Mouse (Mus musculus) neural tube, embryonic 14.5 days (tissue): Measurements from ENCODE around the gene Zfp385a. TPM values are rescaled to one million over a fixed set of nuclear protein-coding genes. Genes with fewer than 3 reads are reported as not detected.
A peak's percentile ranks its signal among the peaks of the same experiment; 100 is the strongest.

ENCODE experiments used
- ATAC-seq: fragments of 200-750 bp; cut with Nextera tagmentation; 2 replicates; pipeline ENCODE4 v1.8.0; 2017; ENCODE audit warnings: low read depth, mild to moderate bottlenecking, moderate TSS enrichment, moderate library complexity
- H3K27ac ChIP-seq: fragments of 300-500 bp; sonication (generic); 2 replicates; pipeline ENCODE4 v1.5.1; 2014; ENCODE audit warnings: low read depth, mild to moderate bottlenecking, control low read depth, low read length, moderate library complexity, mixed read lengths
- H3K27me3 ChIP-seq: fragments of 300-500 bp; sonication (generic); 2 replicates; pipeline ENCODE4 v1.6.1; 2014; ENCODE audit warnings: low read length; ENCODE audit not compliant: control insufficient read depth, insufficient read depth
- H3K36me3 ChIP-seq: fragments of 300-500 bp; sonication (generic); 2 replicates; pipeline ENCODE4 v1.6.1; 2014; ENCODE audit warnings: low read length, mixed read lengths; ENCODE audit not compliant: control insufficient read depth, insufficient read depth
- H3K4me1 ChIP-seq: fragments of 300-500 bp; sonication (generic); 2 replicates; pipeline ENCODE4 v1.6.1; 2014; ENCODE audit warnings: low read length; ENCODE audit not compliant: control insufficient read depth, insufficient read depth
- H3K4me2 ChIP-seq: fragments of 300-500 bp; sonication (generic); 2 replicates; pipeline ENCODE4 v1.6.1; 2014; ENCODE audit warnings: mild to moderate bottlenecking, low read depth, low read length, control low read depth
- H3K4me3 ChIP-seq: fragments of 300-500 bp; sonication (generic); 2 replicates; pipeline ENCODE4 v1.5.1; 2014; ENCODE audit warnings: low read depth, low read length, control low read depth, mixed read lengths
- H3K9ac ChIP-seq: fragments of 300-500 bp; sonication (generic); replicated peaks from 2 replicates; pipeline ENCODE4 v1.6.1; 2014; ENCODE audit warnings: low read depth, mild to moderate bottlenecking, control low read depth, low read length, mixed read lengths
- H3K9me3 ChIP-seq: fragments of 300-500 bp; sonication (generic); 2 replicates; pipeline ENCODE4 v1.6.1; 2016; ENCODE audit warnings: low read length; ENCODE audit not compliant: control insufficient read depth
- WGBS: fragments of 180-500 bp; shearing (Covaris S2); extraction: QIAGEN DNeasy Blood & Tissue Kit; methylation state at CpG from one replicate; pipeline ENCODE4 v1.1.7; 2014; 5-methylcytosine and 5-hydroxymethylcytosine counted together
- polyA plus RNA-seq: library from polyadenylated mRNA; unstranded; fragments of >200 nt; fragmentation: Nextera tagmentation; extraction: Ambion mirVana; gene quantifications from 2 replicates; pipeline ENCODE4 v1.2.1, GENCODE M21; 2014

Zfp385a gene
- polyA plus RNA-seq, 1 experiment from 2014 or later: 20.7 TPM

DNA sequence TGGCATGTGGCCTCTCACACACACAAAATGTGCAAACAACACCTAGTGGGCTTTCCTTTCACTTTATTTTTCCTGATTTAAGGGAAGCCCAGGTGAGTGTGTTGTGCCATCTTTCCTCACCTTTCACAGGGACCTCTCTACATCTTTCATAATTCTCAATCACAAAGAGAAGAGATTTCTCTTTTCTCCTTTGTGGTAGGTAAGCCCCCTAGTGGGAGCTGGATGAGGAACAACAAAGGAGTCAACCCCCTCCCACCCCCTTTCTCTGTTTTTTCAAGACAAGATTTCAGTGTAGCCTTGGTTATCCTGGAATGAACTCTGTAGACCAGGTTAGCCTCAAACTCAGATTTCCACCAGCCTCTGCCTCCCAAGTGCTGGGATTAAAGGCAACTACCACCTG, 3.7 kb upstream of the Zfp385a start:
- no peak overlapping the region for H3K4me2 ChIP-seq
- H3K27me3 ChIP-seq: peaks cover 5% of the 10 kb centered on the region
- no peak overlapping the region for H3K4me3 ChIP-seq
- no peak overlapping the region for H3K9ac ChIP-seq
- H3K36me3 ChIP-seq: no peaks in the 10 kb centered on the region
- no peaks in the 10 kb centered on the region for H3K9me3 ChIP-seq
- H3K27ac ChIP-seq: no peak overlapping the region
- peaks cover 7% of the 10 kb centered on the region; the same call in 1 of the 2 replicates for H3K4me1 ChIP-seq
- no peak for ATAC-seq

DNA sequence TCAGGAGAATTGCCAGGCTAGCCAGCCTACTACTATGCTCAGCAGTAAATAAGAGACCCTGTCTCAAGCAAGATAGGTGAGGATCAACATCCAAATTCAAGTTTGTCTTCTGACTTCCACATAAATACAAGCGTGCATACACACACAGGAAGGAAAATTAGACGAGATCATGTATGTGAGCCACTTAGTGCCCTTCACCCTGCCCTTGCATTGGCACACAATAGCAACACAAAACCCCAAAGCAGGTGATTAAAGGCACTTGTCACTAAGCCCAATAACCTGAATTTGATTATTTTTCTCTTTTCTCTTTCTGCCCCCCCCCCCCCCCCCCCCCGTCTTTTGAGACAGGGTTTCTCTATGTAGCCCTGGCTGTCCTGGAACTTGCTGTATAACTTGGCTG, 3.1 kb upstream of the Zfp385a start:
- Histone ChIP-seq H3K4me3 (no peak overlapping the region), H3K9ac (no peak overlapping the region), H3K36me3 (no peaks in the 10 kb centered on the region), H3K4me2 (no peak overlapping the region), H3K4me1 (peaks cover 7% of the 10 kb centered on the region; the same call in 1 of the 2 replicates), H3K27ac (no peak overlapping the region), H3K9me3 (no peaks in the 10 kb centered on the region), H3K27me3 (peaks cover 5% of the 10 kb centered on the region)
- WGBS: 84% methylated on average over 2 of the region's 3 CpGs
- ATAC-seq: no peak

- Histone ChIP-seq H3K4me1 (peaks cover 7% of the 10 kb centered on the region; the same call in 1 of the 2 replicates), H3K27ac (no peak overlapping the region), H3K4me3 (no peak overlapping the region), H3K4me2 (no peak overlapping the region), H3K9me3 (no peaks in the 10 kb centered on the region), H3K27me3 (peaks cover 5% of the 10 kb centered on the region), H3K36me3 (no peaks in the 10 kb centered on the region), H3K9ac (no peak overlapping the region)
- ATAC-seq: no peak
- 13% methylated on average over 4 of the region's 4 CpGs for WGBS
Measured at GRCm38 (mm10) chr15:103342415-103342814, 2.5 kb upstream of the Zfp385a start.

DNA sequence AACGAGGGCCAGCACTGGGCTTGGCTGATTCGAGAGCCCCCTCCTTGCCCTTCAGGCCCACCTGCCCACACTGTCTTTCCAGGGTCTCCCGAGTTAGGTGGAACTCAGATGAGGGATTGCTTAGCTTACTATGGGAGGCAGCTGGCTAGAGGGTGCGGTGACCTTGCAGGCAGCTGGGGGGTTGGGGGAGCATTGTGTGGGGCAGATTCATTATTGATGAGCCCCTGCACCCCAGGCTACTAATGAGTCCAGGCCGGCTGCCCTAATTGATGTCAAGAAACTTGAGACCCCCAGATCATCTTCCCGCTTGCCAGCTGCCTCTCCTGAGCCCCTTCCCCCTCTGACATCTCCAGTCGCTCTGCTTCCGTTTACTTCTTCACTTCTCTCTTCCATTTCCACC, 1.7 kb upstream of the Zfp385a start:
- Histone ChIP-seq H3K9ac (no peak overlapping the region), H3K27me3 (peaks cover 5% of the 10 kb centered on the region), H3K9me3 (no peaks in the 10 kb centered on the region), H3K36me3 (no peaks in the 10 kb centered on the region), H3K4me1 (peaks cover 7% of the 10 kb centered on the region; the same call in 1 of the 2 replicates), H3K4me3 (no peak overlapping the region), H3K27ac (no peak overlapping the region), H3K4me2 (no peak overlapping the region)
- ATAC-seq: no peak
- 46% methylated on average over 8 of the region's 8 CpGs for WGBS

GRCm38 (mm10) chr15:103340786-103341185, 893 bp upstream of the Zfp385a start:
- no peak overlapping the region for H3K27ac ChIP-seq
- H3K27me3 ChIP-seq: peaks cover 5% of the 10 kb centered on the region
- no peaks in the 10 kb centered on the region for H3K9me3 ChIP-seq
- H3K4me2 ChIP-seq: 0 out of 2 replicates have a peak overlapping the region, but pooled peaks have one; percentile 70
- no peak overlapping the region for H3K9ac ChIP-seq
- 19% methylated on average over 4 of the region's 4 CpGs for WGBS
- peaks cover 7% of the 10 kb centered on the region; the same call in 1 of the 2 replicates for H3K4me1 ChIP-seq
- ATAC-seq: no peak
- no peak overlapping the region for H3K4me3 ChIP-seq
- H3K36me3 ChIP-seq: no peaks in the 10 kb centered on the region

- WGBS: 2% methylated on average over 25 of the region's 31 CpGs
Measured at GRCm38 (mm10) chr15:103339166-103339960, 530 bp downstream of the Zfp385a start.

GRCm38 (mm10) chr15:103338829-103339165, 1.1 kb downstream of the Zfp385a start:
- peaks cover 5% of the 10 kb centered on the region for H3K27me3 ChIP-seq
- no peak; the same call in 1 of the 2 replicates for ATAC-seq
- H3K4me2 ChIP-seq: peak overlapping the region; percentile 70
- no peaks in the 10 kb centered on the region for H3K9me3 ChIP-seq
- H3K36me3 ChIP-seq: no peaks in the 10 kb centered on the region
- 42% methylated on average over 4 of the region's 4 CpGs for WGBS
- no peak overlapping the region for H3K27ac ChIP-seq
- peaks cover 10% of the 10 kb centered on the region; the same call in 1 of the 2 replicates for H3K4me1 ChIP-seq
- H3K9ac ChIP-seq: peak overlapping the region; percentile 57; the same call in 1 of the 2 replicates
- H3K4me3 ChIP-seq: peak overlapping the region; percentile 56; the same call in 1 of the 2 replicates

More at GRCm38 (mm10) chr15:103339166-103339960, 530 bp downstream of the Zfp385a start:
- Histone ChIP-seq H3K36me3 (no peaks in the 10 kb centered on the region), H3K27ac (no peak overlapping the region), H3K4me2 (peak overlapping the region; percentile 70), H3K27me3 (peaks cover 5% of the 10 kb centered on the region), H3K4me3 (peak overlapping the region; percentile 56), H3K4me1 (peaks cover 7% of the 10 kb centered on the region; the same call in 1 of the 2 replicates), H3K9ac (peak overlapping the region; percentile 57), H3K9me3 (no peaks in the 10 kb centered on the region)
- peak; percentile 38 for ATAC-seq

GRCm38 (mm10) chr15:103336996-103337667, 2.8 kb downstream of the Zfp385a start:
- Histone ChIP-seq H3K27ac (no peak overlapping the region), H3K4me1 (peaks cover 10% of the 10 kb centered on the region; the same call in 1 of the 2 replicates), H3K4me3 (no peak overlapping the region), H3K4me2 (no peak overlapping the region), H3K36me3 (no peaks in the 10 kb centered on the region), H3K27me3 (peaks cover 5% of the 10 kb centered on the region), H3K9me3 (no peaks in the 10 kb centered on the region), H3K9ac (no peak overlapping the region)
- 16% methylated on average over 11 of the region's 11 CpGs for WGBS
- ATAC-seq: no peak
